Mouse (Mus musculus) intestine, postnatal 0 days (tissue): ENCODE measurements around the gene Ada. TPM values are rescaled to one million over a fixed set of nuclear protein-coding genes. Genes with fewer than 3 reads are reported as not detected.

Source experiments
- ATAC-seq: fragments of 200-750 bp; cut with Nextera tagmentation; 2 replicates; pipeline ENCODE4 v1.8.0; 2017; ENCODE audit warnings: mild to moderate bottlenecking, moderate TSS enrichment, moderate library complexity
- H3K27ac ChIP-seq: fragments of 300-500 bp; sonication (generic); 2 replicates; pipeline ENCODE4 v1.5.1; 2014; ENCODE audit warnings: mild to moderate bottlenecking, low read depth, low read length, moderate library complexity
- H3K27me3 ChIP-seq: fragments of 300-500 bp; sonication (generic); replicated peaks from 2 replicates; pipeline ENCODE4 v1.6.1; 2014; ENCODE audit warnings: low read length, mixed read lengths; ENCODE audit not compliant: control insufficient read depth, insufficient read depth
- H3K36me3 ChIP-seq: fragments of 300-500 bp; sonication (generic); 2 replicates; pipeline ENCODE4 v1.6.1; 2014; ENCODE audit warnings: mild to moderate bottlenecking, moderate library complexity; ENCODE audit not compliant: control insufficient read depth, insufficient read depth
- H3K4me1 ChIP-seq: fragments of 300-500 bp; sonication (generic); replicated peaks from 2 replicates; pipeline ENCODE4 v1.6.1; 2014; ENCODE audit warnings: antibody characterized with exemption, low read length, mixed read lengths; ENCODE audit not compliant: control insufficient read depth, insufficient read depth
- H3K4me2 ChIP-seq: fragments of 300-500 bp; sonication (generic); replicated peaks from 2 replicates; pipeline ENCODE4 v1.6.1; 2014; ENCODE audit warnings: low read depth, mild to moderate bottlenecking, moderate library complexity
- H3K4me3 ChIP-seq: fragments of 300-500 bp; sonication (generic); 2 replicates; pipeline ENCODE4 v1.5.1; 2014; ENCODE audit warnings: low read depth, low read length
- H3K9ac ChIP-seq: fragments of 300-500 bp; sonication (generic); 2 replicates; pipeline ENCODE4 v1.6.1; 2014; ENCODE audit warnings: mild to moderate bottlenecking, low read depth, low read length
- H3K9me3 ChIP-seq: fragments of 300-500 bp; sonication (generic); 2 replicates; pipeline ENCODE4 v1.6.1; 2016; ENCODE audit warnings: mixed run types; ENCODE audit not compliant: control insufficient read depth
- CTCF ChIP-seq: sonication (generic); IDR thresholded peaks from 2 replicates; pipeline ENCODE4 v1.5.1; 2016; ENCODE audit warnings: low read depth, mild to moderate bottlenecking, control low read depth, antibody characterized with exemption, moderate library complexity
- WGBS: fragments of 180-500 bp; shearing (Covaris S2); extraction: QIAGEN DNeasy Blood & Tissue Kit; methylation state at CpG from one replicate; pipeline ENCODE4 v1.1.7; 2014; 5-methylcytosine and 5-hydroxymethylcytosine counted together
- polyA plus RNA-seq: library from polyadenylated mRNA; unstranded; fragments of >200 nt; fragmentation: Nextera tagmentation; extraction: Ambion mirVana; gene quantifications from 2 replicates; pipeline ENCODE4 v1.2.1, GENCODE M21; 2015

The Ada gene
- polyA plus RNA-seq, 1 experiment from 2014 or later = 81.3 TPM

DNA sequence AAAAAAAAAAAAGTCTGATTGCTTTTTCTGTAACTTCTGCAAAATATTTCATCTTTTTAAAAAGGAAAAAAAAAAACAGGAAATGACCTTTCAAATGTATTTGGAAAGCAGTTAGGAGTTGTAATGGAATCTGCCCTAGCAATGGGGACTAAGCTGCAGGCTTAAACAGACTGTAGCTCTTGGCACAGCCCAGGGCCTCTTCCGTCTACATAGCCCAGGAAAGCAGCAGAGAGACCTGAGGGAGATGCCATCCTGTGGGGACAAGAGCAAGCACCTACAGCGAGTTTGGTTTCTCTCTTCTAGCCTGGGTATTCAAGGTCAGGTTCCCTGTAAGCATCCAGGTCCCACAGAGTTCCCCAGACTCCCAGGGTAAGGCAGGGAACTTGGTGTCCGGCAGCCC lies 36.7 kb downstream of the Ada start:
- ATAC-seq = no peak
- Histone ChIP-seq H3K4me3 (no peak overlapping the region), H3K27me3 (no peaks in the 10 kb centered on the region), H3K9ac (no peak overlapping the region), H3K36me3 (peaks cover 4% of the 10 kb centered on the region; the same call in 1 of the 2 replicates), H3K27ac (no peak overlapping the region), H3K9me3 (no peaks in the 10 kb centered on the region), H3K4me1 (no peaks in the 10 kb centered on the region; the same call in 1 of the 2 replicates), H3K4me2 (no peak overlapping the region)
- 74% methylated on average over 3 of the region's 3 CpGs for WGBS
- TF ChIP-seq CTCF = no peak

DNA sequence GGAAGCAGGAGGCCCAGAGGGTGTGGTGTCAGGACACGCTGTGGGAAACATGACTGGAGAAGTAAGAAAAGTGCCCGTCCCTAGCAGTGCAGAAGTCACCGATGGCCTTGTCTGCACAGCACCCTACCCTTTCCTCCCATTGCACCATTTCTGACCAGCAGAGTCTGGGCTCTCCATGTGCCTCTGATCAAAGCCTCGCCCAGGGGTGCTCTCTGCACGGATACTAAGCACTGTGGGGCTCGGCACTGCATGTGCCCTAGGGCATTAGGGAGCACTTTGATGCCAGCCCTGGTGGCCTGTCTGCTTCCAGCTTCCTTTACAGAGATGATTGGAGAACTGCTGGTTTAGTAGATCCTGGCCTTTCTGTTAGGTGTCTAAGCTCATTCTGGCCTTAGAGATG lies 37.2 kb downstream of the Ada start:
- Histone ChIP-seq H3K36me3 (peaks cover 4% of the 10 kb centered on the region; the same call in 1 of the 2 replicates), H3K9ac (no peak overlapping the region), H3K27me3 (no peaks in the 10 kb centered on the region), H3K4me3 (no peak overlapping the region), H3K4me2 (no peak overlapping the region), H3K9me3 (no peaks in the 10 kb centered on the region), H3K27ac (no peak overlapping the region), H3K4me1 (no peaks in the 10 kb centered on the region; the same call in 1 of the 2 replicates)
- TF ChIP-seq CTCF = no peak
- no peak for ATAC-seq
- WGBS = 57% methylated on average over 6 of the region's 6 CpGs

DNA sequence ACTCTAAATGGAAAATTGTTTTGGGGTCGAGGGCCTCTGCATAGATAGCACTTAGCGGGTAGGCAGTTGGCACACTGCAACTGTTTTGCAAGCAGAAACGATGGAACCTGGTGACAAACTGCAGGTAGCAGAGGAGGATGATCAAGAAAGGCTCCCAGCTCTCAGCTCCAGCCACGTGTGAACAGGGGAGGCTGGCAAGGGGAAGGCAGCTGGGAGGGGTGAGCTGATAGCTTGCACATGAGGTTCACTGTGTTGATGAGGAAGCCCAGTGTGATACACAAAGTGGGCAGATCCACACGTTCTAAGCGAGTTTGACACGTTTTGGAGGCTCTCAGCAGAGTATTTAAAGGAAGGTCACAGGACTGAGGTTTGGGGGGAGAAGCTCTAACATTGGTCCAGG lies 37.6 kb downstream of the Ada start:
- WGBS = 53% methylated on average over 7 of the region's 7 CpGs

DNA sequence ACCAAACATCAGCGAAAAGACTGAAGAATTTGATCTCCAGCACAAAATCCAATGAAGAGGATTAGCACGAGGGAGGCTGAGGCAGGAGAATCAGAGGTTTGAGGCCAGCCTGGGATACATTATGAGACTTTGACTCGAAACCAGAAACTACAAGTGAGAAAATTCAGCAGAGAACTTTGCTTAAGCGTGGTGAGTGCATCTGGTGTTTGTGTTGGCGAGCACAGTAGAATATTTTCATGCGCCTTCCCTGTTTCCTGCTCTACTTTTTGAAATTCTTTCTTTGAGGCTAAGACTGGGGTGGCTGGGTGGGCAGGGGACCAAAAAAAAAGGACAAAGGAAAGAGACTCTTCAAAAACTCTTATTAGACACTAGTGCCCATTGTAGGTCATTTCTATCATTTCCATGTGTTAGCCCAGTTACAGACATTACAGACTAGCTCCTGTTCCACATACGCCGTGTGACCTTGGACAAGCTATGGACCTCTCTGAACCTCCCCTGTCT lies 38.6 kb downstream of the Ada start:
- Histone ChIP-seq H3K9ac (no peak overlapping the region), H3K4me1 (no peaks in the 10 kb centered on the region), H3K27ac (no peak overlapping the region), H3K36me3 (peaks cover 4% of the 10 kb centered on the region; the same call in 1 of the 2 replicates), H3K4me3 (no peak overlapping the region), H3K9me3 (no peaks in the 10 kb centered on the region), H3K27me3 (no peaks in the 10 kb centered on the region), H3K4me2 (no peak overlapping the region)
- WGBS = 83% methylated on average over 8 of the region's 8 CpGs
- no peak for ATAC-seq
- TF ChIP-seq CTCF = no peak

More for the DNA sequence above, 37.6 kb downstream of the Ada start:
- ATAC-seq = no peak
- Histone ChIP-seq H3K4me2 (no peak overlapping the region), H3K9me3 (no peaks in the 10 kb centered on the region), H3K9ac (no peak overlapping the region), H3K27ac (no peak overlapping the region), H3K4me3 (no peak overlapping the region), H3K36me3 (peaks cover 4% of the 10 kb centered on the region; the same call in 1 of the 2 replicates), H3K27me3 (no peaks in the 10 kb centered on the region), H3K4me1 (no peaks in the 10 kb centered on the region; the same call in 1 of the 2 replicates)
- TF ChIP-seq CTCF = no peak

DNA sequence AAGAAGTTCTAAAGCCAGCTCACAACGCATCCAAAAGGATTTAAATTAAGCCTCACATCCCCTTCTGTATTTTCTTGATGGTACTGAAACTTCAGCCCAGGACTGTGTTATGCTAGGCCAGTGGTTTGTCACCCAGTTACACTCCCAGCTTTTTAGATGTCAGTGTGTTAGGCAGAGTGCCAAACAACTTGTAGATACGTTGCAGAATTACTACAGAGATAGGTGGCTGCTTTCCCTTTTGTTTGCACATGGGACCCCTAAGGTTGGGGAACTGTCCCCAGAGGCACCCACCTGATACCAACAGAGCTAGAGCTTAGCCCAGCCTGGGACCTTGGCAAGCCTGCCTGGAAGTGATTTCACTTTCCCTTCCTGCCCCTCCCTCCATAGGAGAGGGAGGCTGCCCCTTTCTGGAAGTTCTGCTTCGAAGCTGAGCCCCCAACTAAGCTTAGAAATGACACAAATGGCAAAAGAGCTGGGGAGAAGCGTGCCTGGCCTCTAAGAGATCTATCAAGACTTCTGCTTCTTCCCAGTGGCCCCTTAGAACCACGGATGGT lies 39.4 kb downstream of the Ada start:
- H3K36me3 ChIP-seq = peaks cover 4% of the 10 kb centered on the region; the same call in 1 of the 2 replicates
- no peak overlapping the region for H3K9ac ChIP-seq
- no peak for ATAC-seq
- no peak overlapping the region for H3K27ac ChIP-seq
- TF ChIP-seq CTCF = no peak
- H3K4me2 ChIP-seq = no peak overlapping the region
- H3K4me1 ChIP-seq = 0 out of 2 replicates have a peak, but pooled peaks cover 2% of the 10 kb centered on the region
- WGBS = 62% methylated on average over 5 of the region's 5 CpGs
- H3K9me3 ChIP-seq = no peaks in the 10 kb centered on the region
- no peaks in the 10 kb centered on the region for H3K27me3 ChIP-seq
- H3K4me3 ChIP-seq = no peak overlapping the region

DNA sequence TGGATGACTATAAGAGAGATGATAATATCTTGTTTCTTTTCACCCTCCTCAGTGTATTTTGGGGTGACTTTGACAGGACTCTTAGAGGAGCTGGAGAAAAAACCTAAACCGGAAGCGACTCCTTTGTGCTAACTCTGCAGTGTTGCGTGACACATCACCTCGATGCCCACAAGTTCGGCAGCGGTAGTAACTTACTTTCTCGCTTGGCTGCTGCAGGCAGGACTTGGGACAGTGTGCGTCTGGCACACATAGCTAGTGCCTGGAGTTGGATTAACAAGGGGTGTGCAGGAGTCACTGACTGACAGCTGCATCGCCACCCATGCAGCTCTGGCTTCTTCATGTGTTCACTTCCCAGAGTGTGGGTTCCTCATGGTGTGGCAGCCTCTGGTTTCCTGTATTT lies 40.0 kb downstream of the Ada start:
- WGBS = 94% methylated on average over 9 of the region's 9 CpGs
- Histone ChIP-seq H3K9me3 (no peaks in the 10 kb centered on the region), H3K27me3 (no peaks in the 10 kb centered on the region), H3K4me2 (no peak overlapping the region), H3K27ac (no peak overlapping the region), H3K4me3 (no peak overlapping the region), H3K9ac (no peak overlapping the region), H3K4me1 (0 out of 2 replicates have a peak, but pooled peaks cover 2% of the 10 kb centered on the region), H3K36me3 (peaks cover 4% of the 10 kb centered on the region; the same call in 1 of the 2 replicates)
- no peak for TF ChIP-seq CTCF
- no peak for ATAC-seq
